Mouse (Mus musculus) left cerebral cortex, adult 9 months (tissue): ENCODE results near the gene Rasef.
"Not testable (repeated sequence)": the region's sequence is repeated elsewhere in the genome, so short reads cannot be mapped to it uniquely, and the experiment has no call there.

Experiments
- DNase-seq, 2 experiments: peaks; one replicate each; pipeline ENCODE4 v3.0.0; 2022; ENCODE audit warnings: low spot score in 2 of 2

Rasef gene

GRCm38 (mm10) chr4:73790260-73791185, at the start of gene Rasef:
Rasef (minus strand) TSS chr4:73790994.
- no peak for DNase-seq

GRCm38 (mm10) chr4:73826587-73826986, 35.8 kb upstream of the Rasef start:
- DNase-seq: no peak

GRCm38 (mm10) chr4:73791186-73791540, 369 bp upstream of the Rasef start:
- DNase-seq: no peak

GRCm38 (mm10) chr4:73789534-73789933, 1.3 kb downstream of the Rasef start:
- DNase-seq: no peak

- DNase-seq: no peak
These were observed 2.6 kb downstream of the Rasef start for GRCm38 (mm10) chr4:73788076-73788730.

GRCm38 (mm10) chr4:73784147-73784546, 6.6 kb downstream of the Rasef start:
- no peak for DNase-seq

GRCm38 (mm10) chr4:73781061-73781460, 9.7 kb downstream of the Rasef start:
- DNase-seq: no peak

- DNase-seq: no peak
These were observed 15.5 kb downstream of the Rasef start for GRCm38 (mm10) chr4:73775266-73775665.

GRCm38 (mm10) chr4:73773831-73774810, 16.7 kb downstream of the Rasef start:
- no peak for DNase-seq

- DNase-seq: no peak
These were observed 18.8 kb downstream of the Rasef start for GRCm38 (mm10) chr4:73772028-73772427.

- DNase-seq: no peak
These were observed 20.2 kb downstream of the Rasef start for GRCm38 (mm10) chr4:73770592-73770991.

GRCm38 (mm10) chr4:73768156-73768555, 22.6 kb downstream of the Rasef start:
- DNase-seq: no peak

GRCm38 (mm10) chr4:73748219-73748618, 42.6 kb downstream of the Rasef start:
- DNase-seq: no peak

- DNase-seq: no peak
These were observed 51.4 kb downstream of the Rasef start for GRCm38 (mm10) chr4:73739439-73739838.

GRCm38 (mm10) chr4:73719819-73720218, 71.0 kb downstream of the Rasef start:
- DNase-seq: no peak

GRCm38 (mm10) chr4:73718761-73719160, 72.0 kb downstream of the Rasef start:
- no peak for DNase-seq

GRCm38 (mm10) chr4:73683216-73683615, 107.6 kb downstream of the Rasef start, which contains the start of gene Gm428:
Gm428 (plus strand) TSS chr4:73683516.
- not testable (repeated sequence) for DNase-seq

- not testable (repeated sequence) for DNase-seq
These were observed 122.7 kb downstream of the Rasef start, which contains the start of gene Gm11239 for GRCm38 (mm10) chr4:73668054-73668453. Gm11239 (plus strand) TSS chr4:73668354.
